Mouse (Mus musculus) myocyte (in vitro differentiated cells): ENCODE results near the gene Xirp2. TPM values are rescaled to one million over a fixed set of nuclear protein-coding genes. Genes with fewer than 3 reads are reported as not detected.

ENCODE experiments used
- H3K27me3 ChIP-seq: one replicate; pipeline ENCODE4 v1.6.1; 2011; ENCODE audit not compliant: control insufficient read depth, insufficient read depth, insufficient read length
- H3K36me3 ChIP-seq: one replicate; pipeline ENCODE4 v1.6.1; 2011; ENCODE audit not compliant: control insufficient read depth, insufficient read depth
- H3K4me2 ChIP-seq: one replicate; pipeline ENCODE4 v1.6.1; 2011; ENCODE audit warnings: low read depth, control low read depth
- H3K4me3 ChIP-seq: one replicate; pipeline ENCODE4 v1.5.1; 2011; ENCODE audit warnings: mild to moderate bottlenecking, control low read depth, moderate library complexity
- H3K79me2 ChIP-seq: one replicate; pipeline ENCODE4 v1.6.1; 2011; ENCODE audit not compliant: control insufficient read depth, insufficient read depth
- H3ac ChIP-seq: one replicate; pipeline ENCODE4 v1.6.1; 2011; ENCODE audit not compliant: control insufficient read depth, insufficient read length
- CEBPB ChIP-seq: IDR thresholded peaks from 2 replicates; pipeline ENCODE4 v1.6.1; 2011; ENCODE audit warnings: mild to moderate bottlenecking, moderate library complexity; ENCODE audit not compliant: poor library complexity, insufficient read depth, severe bottlenecking
- E2F4 ChIP-seq: IDR thresholded peaks from one replicate; pipeline ENCODE4 v1.6.1; 2011; ENCODE audit warnings: mild to moderate bottlenecking, control low read depth, moderate library complexity; ENCODE audit not compliant: insufficient read depth
- MAX ChIP-seq: IDR thresholded peaks from one replicate; pipeline ENCODE4 v1.6.1; 2011; ENCODE audit warnings: low read depth, mild to moderate bottlenecking, control low read depth
- MYOD1 ChIP-seq, 3 experiments: IDR thresholded peaks; one replicate each; pipeline ENCODE4 v1.6.1; 2011; ENCODE audit warnings: control low read depth in 2 of 3, low read depth in 2 of 3, mild to moderate bottlenecking in 2 of 3, moderate library complexity in 1 of 3; ENCODE audit not compliant: insufficient read length in 2 of 3, control insufficient read depth in 1 of 3
- MYOG ChIP-seq, 3 experiments: IDR thresholded peaks; one replicate each; pipeline ENCODE4 v1.6.1; 2011; ENCODE audit warnings: control low read depth in 2 of 3, low read depth in 2 of 3, mild to moderate bottlenecking in 2 of 3; ENCODE audit not compliant: insufficient read length in 2 of 3, control insufficient read depth in 1 of 3, insufficient read depth in 1 of 3
- POLR2A ChIP-seq: IDR thresholded peaks from one replicate; pipeline ENCODE4 v1.6.1; 2011; ENCODE audit warnings: low read depth, mild to moderate bottlenecking, control low read depth, moderate library complexity; ENCODE audit not compliant: insufficient read length
- POLR2AphosphoS2 ChIP-seq: IDR thresholded peaks from one replicate; pipeline ENCODE4 v1.6.1; 2011; ENCODE audit warnings: low read depth, control low read depth; ENCODE audit not compliant: insufficient read length
- REST ChIP-seq: IDR thresholded peaks from one replicate; pipeline ENCODE4 v1.6.1; 2011; ENCODE audit warnings: mild to moderate bottlenecking, control low read depth, moderate library complexity; ENCODE audit not compliant: insufficient read depth, insufficient read length
- SRF ChIP-seq: IDR thresholded peaks from one replicate; pipeline ENCODE4 v1.6.1; 2011; ENCODE audit warnings: low read depth; ENCODE audit not compliant: control insufficient read depth, insufficient read length
- TCF12 ChIP-seq: IDR thresholded peaks from one replicate; pipeline ENCODE4 v1.6.1; 2011; ENCODE audit warnings: mild to moderate bottlenecking, control low read depth; ENCODE audit not compliant: poor library complexity, insufficient read depth, severe bottlenecking
- TCF3 ChIP-seq: IDR thresholded peaks from one replicate; pipeline ENCODE4 v1.6.1; 2011; ENCODE audit warnings: low read depth, control low read depth; ENCODE audit not compliant: insufficient read length
- USF1 ChIP-seq: IDR thresholded peaks from one replicate; pipeline ENCODE4 v1.6.1; 2011; ENCODE audit warnings: low read depth, mild to moderate bottlenecking, control low read depth, moderate library complexity
- polyA plus RNA-seq: library from polyadenylated mRNA; unstranded; fragments of >200 nt; fragmentation: generic; extraction: Trizol; gene quantifications from one replicate; pipeline ENCODE4 v1.2.1, GENCODE M21; 2012; ENCODE audit warnings: missing spikeins

Xirp2 gene
- polyA plus RNA-seq, 1 experiment: 0.46 TPM

- no peaks in the 10 kb centered on the region for H3K27me3 ChIP-seq
- no peak overlapping the region for H3ac ChIP-seq
- TF ChIP-seq MYOG (IDR thresholded peaks at IDR 0.05; ENCODE audit: control insufficient read depth in 1 of 3, insufficient read depth in 1 of 3, insufficient read length in 2 of 3, low read depth in 2 of 3) (no peak), MAX (no peak), SRF (no peak), USF1 (no peak), POLR2A (no peak), REST (no peak), E2F4 (no peak), POLR2AphosphoS2 (no peak)
- no peaks in the 10 kb centered on the region for H3K36me3 ChIP-seq
- no peak overlapping the region for H3K4me2 ChIP-seq
- H3K79me2 ChIP-seq: no peaks in the 10 kb centered on the region
- no peak overlapping the region for H3K4me3 ChIP-seq
These were observed 32.0 kb downstream of the Xirp2 start for GRCm38 (mm10) chr2:67477753-67478152.

- Histone ChIP-seq H3ac (no peak overlapping the region), H3K4me3 (no peak overlapping the region), H3K4me2 (no peak overlapping the region), H3K36me3 (no peaks in the 10 kb centered on the region), H3K27me3 (no peaks in the 10 kb centered on the region), H3K79me2 (no peaks in the 10 kb centered on the region)
- TF ChIP-seq E2F4 (no peak), POLR2AphosphoS2 (no peak)
These were observed 35.2 kb downstream of the Xirp2 start for GRCm38 (mm10) chr2:67481051-67481450.

GRCm38 (mm10) chr2:67486721-67487120 lies 40.9 kb downstream of the Xirp2 start:
- no peak overlapping the region for H3ac ChIP-seq
- H3K36me3 ChIP-seq: no peaks in the 10 kb centered on the region
- no peaks in the 10 kb centered on the region for H3K27me3 ChIP-seq
- H3K79me2 ChIP-seq: no peaks in the 10 kb centered on the region
- no peak overlapping the region for H3K4me3 ChIP-seq
- no peak overlapping the region for H3K4me2 ChIP-seq
- TF ChIP-seq POLR2AphosphoS2: no peak
- TF ChIP-seq E2F4: no peak
- no peak for TF ChIP-seq MYOD1 (IDR thresholded peaks at IDR 0.05; ENCODE audit: control insufficient read depth in 1 of 3, insufficient read length in 2 of 3, low read depth in 2 of 3)
- no peak for TF ChIP-seq SRF
- TF ChIP-seq POLR2A: no peak
- no peak for TF ChIP-seq REST
- no peak for TF ChIP-seq TCF12
- TF ChIP-seq TCF3: no peak
- no peak for TF ChIP-seq CEBPB
- TF ChIP-seq USF1: no peak
- TF ChIP-seq MAX: no peak
- TF ChIP-seq MYOG (IDR thresholded peaks at IDR 0.05; ENCODE audit: control insufficient read depth in 1 of 3, insufficient read depth in 1 of 3, insufficient read length in 2 of 3, low read depth in 2 of 3): no peak

- no peak overlapping the region for H3K4me2 ChIP-seq
- no peaks in the 10 kb centered on the region for H3K36me3 ChIP-seq
- H3ac ChIP-seq: no peak overlapping the region
- H3K4me3 ChIP-seq: no peak overlapping the region
- no peak for TF ChIP-seq REST
- TF ChIP-seq TCF3: no peak
- TF ChIP-seq CEBPB: no peak
- TF ChIP-seq POLR2A: no peak
- TF ChIP-seq POLR2AphosphoS2: no peak
- TF ChIP-seq USF1: no peak
- TF ChIP-seq SRF: no peak
- TF ChIP-seq TCF12: no peak
- no peak for TF ChIP-seq MAX
- no peak for TF ChIP-seq MYOD1 (IDR thresholded peaks at IDR 0.05; ENCODE audit: control insufficient read depth in 1 of 3, insufficient read length in 2 of 3, low read depth in 2 of 3)
- TF ChIP-seq MYOG (IDR thresholded peaks at IDR 0.05; ENCODE audit: control insufficient read depth in 1 of 3, insufficient read depth in 1 of 3, insufficient read length in 2 of 3, low read depth in 2 of 3): no peak
- no peaks in the 10 kb centered on the region for H3K79me2 ChIP-seq
- no peaks in the 10 kb centered on the region for H3K27me3 ChIP-seq
These were observed 41.4 kb downstream of the Xirp2 start for GRCm38 (mm10) chr2:67487162-67487561.

GRCm38 (mm10) chr2:67488465-67489127 lies 42.8 kb downstream of the Xirp2 start:
- H3ac ChIP-seq: no peak overlapping the region
- no peak for TF ChIP-seq MYOG (IDR thresholded peaks at IDR 0.05; ENCODE audit: control insufficient read depth in 1 of 3, insufficient read depth in 1 of 3, insufficient read length in 2 of 3, low read depth in 2 of 3)
- TF ChIP-seq TCF3: no peak
- TF ChIP-seq POLR2A: no peak
- no peak for TF ChIP-seq MYOD1 (IDR thresholded peaks at IDR 0.05; ENCODE audit: control insufficient read depth in 1 of 3, insufficient read length in 2 of 3, low read depth in 2 of 3)
- TF ChIP-seq POLR2AphosphoS2: no peak
- no peak for TF ChIP-seq USF1
- no peak for TF ChIP-seq SRF
- TF ChIP-seq E2F4: no peak
- H3K4me2 ChIP-seq: no peak overlapping the region
- H3K36me3 ChIP-seq: no peaks in the 10 kb centered on the region
- H3K27me3 ChIP-seq: no peaks in the 10 kb centered on the region
- H3K4me3 ChIP-seq: no peak overlapping the region
- H3K79me2 ChIP-seq: no peaks in the 10 kb centered on the region
